Mouse (Mus musculus): ENCODE results near the gene Cry1.

DNA sequence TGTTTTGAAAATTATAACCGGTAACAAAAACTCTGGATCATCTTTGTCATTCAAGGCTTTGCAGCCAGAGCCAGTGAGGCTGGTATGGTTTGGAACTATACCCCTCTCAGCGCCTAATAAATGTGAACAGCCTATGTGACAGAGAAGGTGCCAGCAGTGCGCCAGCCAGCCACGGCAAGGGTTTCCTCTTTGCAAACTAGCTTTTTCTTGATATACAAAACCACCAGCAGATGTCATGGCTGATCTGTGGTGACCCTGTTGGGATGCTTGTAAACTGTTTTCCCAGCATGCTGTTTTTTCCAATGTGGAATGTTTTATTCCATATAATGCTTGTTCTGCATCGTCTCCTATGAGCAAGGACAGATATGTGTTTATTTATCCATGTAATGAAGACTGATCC lies 30.0 kb upstream of the Cry1 start:
- TF ChIP-seq POLR2A (IDR thresholded peaks at IDR 0.05; ENCODE audit: borderline replicate concordance, extremely low read depth, low read depth, low read length) (no peak), CTCF (IDR thresholded peaks at IDR 0.05; ENCODE audit: insufficient read depth, low read length) (no peak)
